Mouse (Mus musculus) layer of hippocampus, postnatal 10 days (tissue): ENCODE results near the gene P2ry2. TPM values are rescaled to one million over a fixed set of nuclear protein-coding genes. Genes with fewer than 3 reads are reported as not detected.

Source experiments
- DNase-seq, 2 experiments: peaks; one replicate each; pipeline ENCODE4 v3.0.0; 2021; ENCODE audit warnings: low spot score in 2 of 2
- total RNA-seq, 2 experiments: library from RNA; stranded (reverse); gene quantifications; 2 replicates each; pipeline ENCODE4 v1.2.3; 2021

P2ry2 gene
- total RNA-seq, 2 experiments from 2014 or later: 1.2 to 2.2 TPM

DNA sequence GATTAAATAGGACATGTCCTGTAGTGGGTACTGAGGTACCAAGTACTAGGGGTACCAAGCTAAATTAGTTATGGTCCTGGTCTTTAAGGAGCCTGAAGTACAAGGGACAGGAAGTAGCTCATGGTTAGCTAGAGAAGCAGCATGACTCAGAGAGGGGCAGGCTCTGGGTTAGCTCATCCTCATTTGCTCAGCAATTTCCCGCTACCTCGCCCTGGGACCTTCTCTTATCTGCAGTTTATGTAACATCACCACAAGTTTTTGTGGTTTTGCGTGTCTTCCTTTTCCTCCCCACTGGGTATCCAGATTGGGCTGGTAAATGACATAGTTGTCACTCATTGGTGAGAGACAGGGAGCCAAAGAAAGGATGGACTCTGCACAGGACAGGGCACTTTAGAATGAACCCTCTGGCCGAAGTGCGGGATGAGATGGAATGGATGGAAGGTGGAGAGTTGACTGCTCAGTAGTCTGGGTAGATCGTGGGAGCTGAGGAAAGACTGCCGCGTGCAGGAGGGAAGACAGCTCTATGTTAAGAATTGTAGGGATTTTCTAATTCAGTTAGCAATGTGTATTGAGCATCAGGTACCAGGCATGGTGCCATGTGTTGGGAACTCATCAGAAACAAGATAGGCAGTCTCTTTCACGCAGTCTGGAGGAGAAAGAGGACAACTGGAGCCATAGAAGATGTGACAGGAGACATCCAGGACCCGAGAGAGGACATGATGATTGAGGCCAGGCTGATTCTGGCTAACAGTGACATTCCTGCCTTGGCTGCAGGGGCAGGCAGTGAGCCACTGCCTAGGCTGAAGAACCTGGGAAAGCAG lies 15.2 kb upstream of the P2ry2 start:
- no peak for DNase-seq

DNA sequence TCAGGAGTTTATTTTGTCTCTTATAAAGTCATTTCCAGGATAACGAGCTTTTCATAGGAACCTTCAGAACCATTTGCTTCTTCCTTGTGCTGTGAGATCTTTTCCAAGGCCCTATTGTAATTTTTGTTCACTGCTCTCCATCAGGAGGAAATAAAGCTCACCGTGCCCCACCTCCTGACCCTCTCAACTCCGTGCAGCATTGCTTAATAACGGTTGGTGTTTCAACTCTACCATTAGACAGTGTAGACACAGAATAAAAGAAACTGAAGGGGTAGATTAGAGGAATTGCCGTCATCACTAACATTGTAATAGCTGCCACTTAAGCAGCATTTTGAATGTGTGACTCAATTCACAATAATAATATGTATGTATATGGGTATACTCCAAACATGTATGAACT lies 14.2 kb upstream of the P2ry2 start:
- no peak for DNase-seq

DNA sequence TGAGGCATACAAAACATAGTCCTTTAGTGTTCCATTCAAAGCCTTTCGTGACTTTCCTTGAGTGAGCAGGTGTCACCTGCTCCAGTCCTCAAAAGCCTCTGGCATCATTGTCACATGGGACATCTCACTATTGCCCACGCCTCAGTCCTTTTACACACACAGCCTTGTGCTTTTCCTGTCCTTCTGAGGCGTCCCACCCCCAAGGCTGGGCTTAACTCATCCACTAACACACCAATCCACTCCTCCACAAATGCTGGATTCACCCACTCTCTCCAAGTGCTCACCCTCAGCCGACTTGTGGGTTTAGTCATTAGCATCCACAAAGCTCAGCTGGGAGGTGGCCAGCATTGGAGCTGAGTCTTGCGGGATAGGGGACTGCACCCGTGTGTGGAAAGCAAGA lies 4.8 kb upstream of the P2ry2 start:
- peak; percentile 27 to 38 for DNase-seq

DNA sequence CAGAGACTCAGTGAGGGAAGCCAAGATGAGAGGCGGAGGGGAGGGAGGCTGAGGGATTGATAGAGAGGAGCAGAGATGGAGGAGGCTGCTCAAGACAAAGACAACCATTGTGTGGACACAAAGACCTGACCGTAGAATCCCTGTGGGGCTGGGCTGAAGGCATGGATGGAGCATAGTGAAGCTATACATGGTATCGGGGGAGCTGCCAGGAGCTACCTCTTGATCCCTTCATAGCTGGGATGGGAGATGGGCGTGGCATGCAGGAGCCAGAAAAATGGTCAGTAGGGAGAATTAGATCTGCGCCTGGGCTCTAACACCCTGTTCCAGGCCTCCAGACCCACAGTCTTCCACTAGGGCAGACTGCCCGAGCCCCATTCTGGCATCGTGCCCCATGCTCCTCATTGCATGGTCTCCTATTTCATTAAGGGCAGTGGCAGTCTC lies 4.4 kb upstream of the P2ry2 start:
- peak; percentile 72 to 76 for DNase-seq

DNA sequence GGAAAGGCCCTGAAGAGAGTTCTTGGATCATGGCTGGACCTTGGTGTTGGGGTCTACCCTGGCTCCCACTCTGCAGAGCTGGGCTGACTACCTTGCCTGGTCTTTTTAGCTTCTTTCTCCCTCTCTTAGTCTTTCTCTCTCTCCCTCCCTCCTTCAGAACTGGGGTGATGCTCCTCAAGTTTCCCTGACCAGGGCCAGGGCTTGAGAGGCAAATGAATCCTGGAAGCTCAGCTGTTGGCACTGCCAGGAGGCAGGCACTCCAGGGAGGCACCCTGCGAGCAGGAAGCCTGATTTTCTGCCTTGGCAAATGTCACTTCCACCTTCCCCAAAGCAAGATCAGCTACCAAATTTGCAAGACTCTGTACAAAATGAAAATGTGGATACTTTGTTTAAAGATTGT lies 2.3 kb upstream of the P2ry2 start:
- DNase-seq: no peak

DNA sequence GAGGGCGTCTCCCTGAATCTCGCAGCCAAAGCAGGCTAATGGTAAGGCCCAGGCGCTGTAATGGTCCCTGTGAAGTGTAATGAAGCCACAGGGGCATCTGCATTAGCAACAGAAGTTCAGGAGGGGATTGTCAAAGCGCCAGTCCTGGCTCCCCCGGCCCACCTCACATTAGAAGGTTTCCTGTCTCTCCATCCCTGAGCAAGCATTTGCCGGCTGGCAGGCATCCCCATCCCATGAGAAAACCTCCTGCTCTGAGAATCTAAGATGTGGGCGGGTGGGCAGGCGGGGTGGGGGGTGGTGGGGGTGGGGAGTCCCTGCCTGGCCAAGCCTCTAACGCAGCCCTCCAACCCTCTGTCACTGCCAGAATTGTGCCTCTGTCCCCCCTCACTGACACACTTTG lies 1.4 kb upstream of the P2ry2 start:
- DNase-seq: no peak

DNA sequence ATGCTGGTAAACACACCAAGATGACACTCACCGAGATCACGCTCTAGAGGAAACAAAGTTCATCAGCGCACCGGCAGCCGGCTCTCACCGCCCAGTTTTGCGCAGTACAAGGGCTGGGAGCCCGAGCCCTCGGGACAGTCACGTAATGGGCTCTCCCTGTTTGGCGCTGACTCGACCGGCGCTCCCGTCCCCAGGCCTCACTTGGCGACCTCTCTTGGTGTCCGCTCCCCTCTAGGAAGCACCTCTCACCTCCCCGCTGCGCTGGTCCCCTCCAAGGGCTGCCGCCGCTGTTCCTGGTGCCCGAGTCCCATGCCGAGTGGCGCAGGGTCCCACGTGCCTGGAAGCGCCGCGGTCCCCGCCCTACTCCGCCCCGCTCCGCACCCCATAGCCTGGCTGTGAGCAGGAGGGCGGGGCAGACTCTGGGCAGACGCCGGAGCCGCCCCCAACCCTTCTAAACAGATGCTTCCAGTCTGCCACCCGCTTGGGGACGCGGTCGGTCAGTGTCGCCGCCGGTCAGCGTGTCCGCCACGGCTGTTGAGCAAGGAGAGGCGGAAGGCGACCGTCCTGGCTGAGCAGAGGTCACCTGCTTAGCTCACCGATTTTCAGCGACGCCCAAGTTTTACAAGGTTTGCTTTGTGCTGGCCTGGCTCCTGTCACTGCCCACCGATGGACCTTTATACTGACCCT lies 842 bp downstream of the P2ry2 start:
- peak; percentile 41 to 62 for DNase-seq

DNA sequence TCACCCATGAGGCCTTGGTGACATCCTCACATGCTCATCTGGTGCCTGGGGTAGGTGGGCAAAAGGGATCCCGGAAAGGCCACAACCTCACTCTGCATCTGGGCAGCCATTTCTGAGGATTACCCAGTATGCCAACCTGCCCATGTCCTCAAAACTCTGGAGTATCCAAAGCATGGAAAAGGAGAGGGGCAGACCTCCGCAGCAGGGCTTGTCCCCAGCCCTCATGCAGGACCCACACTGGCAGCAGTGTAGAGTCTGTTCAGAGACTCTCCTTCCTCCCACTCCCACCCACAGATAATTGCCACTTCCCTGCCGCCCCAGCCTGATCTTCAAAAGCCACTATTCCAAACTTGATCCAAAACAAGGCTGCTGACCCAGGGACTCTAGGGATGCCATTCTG lies 1.9 kb downstream of the P2ry2 start:
- DNase-seq: no peak

DNA sequence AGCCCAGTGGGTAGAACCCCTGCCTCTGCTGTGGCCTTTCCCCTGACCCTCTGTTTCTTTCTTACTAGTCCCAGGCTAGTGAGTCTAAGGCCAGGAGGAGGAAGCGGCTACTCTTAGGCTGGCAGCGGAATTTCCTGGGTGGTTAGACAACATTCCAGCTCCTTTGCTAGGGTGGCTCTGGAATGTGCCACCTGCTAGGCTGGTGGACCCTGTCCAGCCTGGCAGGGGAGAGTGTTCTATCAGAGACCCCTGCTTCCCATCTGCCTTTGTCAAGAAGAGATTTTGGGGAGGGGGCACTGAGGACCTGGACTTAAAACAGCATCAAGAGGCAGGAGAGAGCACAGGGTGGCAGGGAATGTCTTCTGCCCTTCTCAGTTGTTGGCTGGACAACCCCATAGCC lies 6.5 kb downstream of the P2ry2 start:
- DNase-seq: no peak

DNA sequence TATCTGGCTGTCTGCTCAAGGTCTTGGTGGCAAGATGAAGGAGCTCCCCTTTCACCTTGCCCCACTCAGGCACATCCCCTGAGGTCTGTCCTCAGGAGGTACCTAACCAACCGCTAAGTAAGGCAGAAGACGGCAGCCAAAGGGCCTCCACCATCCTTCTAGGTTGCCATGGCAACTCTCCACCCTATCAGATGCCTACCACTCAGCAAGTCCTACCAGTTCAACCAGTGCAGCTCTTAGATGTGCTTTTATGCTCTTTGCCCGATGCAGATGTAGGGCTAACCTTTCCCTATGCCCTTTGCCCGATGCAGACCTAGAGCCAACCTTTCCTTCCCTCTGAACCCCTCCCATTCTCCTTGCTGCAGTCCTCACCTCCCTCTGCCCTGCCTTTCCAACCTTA lies 7.5 kb downstream of the P2ry2 start:
- no peak for DNase-seq

DNA sequence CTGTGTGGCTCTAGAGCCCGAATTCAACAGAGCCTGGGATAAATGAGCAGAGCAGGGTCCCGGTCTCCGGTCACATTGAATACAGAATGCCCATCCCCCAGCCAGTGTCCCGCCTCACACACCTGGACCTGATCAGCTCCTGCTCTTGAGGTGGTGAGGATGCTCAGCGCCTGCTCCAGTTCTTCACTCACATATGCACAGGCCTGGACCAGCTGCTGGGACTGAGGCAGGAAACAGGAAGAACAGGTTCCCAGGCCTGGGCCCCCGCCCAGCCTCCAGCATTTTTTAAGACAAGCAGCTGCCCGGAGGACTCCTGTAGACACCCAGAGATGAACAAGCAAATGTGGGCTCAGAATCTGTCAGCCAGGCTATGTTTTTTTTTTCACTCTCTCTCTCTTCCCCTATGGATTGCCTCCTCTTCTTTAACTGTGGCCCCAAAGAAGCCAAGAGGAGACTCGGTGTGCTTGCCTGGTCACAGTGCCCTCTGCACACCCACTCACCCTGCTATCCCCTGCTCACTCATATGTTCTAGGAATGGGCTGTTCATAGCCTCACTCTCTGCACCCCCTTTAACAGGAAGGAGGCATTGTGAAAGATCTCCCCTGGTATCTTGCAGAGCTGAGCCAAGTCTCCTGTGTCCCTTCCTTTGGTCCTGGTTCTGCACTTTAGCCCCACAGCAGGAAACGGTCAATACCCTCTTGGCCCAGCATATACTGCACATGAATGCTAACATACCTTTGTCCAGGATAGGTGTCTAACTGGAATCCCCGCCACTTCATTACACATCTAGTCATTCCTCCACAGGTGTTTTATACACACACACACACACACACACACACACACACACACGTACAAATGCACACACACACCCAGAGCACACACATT lies 9.0 kb downstream of the P2ry2 start:
- no peak for DNase-seq

DNA sequence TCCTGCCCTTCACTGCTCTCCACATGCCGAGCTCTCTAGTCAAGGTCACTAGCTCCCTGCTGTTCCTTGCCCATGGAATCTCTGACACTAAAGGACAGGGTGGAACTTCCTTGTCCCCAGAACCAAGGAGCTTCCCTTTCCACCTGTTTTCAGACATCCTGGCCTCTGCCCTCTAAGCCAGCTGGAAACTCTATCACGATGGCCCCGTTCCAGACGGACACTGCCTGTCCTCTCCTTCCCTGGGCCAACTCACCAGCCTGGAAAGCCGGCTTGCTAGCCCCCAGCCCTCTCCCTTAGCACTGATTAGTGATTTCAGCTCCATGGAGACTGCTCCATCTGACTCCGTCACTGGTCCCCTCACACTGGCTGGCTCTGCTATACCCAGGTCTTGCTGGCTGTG lies 10.4 kb downstream of the P2ry2 start:
- no peak for DNase-seq

DNA sequence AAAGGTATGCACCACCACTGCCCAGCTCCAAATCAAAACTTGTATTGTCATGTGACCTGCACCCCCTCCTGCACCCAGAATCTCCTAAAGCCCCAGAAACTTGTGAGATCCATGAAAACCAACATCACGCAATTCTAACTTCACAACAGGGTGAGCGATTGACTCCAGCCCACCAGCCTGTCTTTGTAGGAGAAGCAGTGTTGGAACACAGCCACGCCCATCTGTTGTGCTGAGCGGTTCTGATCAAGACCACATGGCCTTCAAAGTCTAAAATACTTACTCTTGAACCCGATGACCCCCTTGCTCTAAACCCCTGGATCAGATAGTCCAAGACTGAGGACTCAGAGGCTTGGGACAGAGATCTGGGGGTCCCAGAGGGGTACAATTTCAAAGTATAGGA lies 13.0 kb downstream of the P2ry2 start:
- no peak for DNase-seq

DNA sequence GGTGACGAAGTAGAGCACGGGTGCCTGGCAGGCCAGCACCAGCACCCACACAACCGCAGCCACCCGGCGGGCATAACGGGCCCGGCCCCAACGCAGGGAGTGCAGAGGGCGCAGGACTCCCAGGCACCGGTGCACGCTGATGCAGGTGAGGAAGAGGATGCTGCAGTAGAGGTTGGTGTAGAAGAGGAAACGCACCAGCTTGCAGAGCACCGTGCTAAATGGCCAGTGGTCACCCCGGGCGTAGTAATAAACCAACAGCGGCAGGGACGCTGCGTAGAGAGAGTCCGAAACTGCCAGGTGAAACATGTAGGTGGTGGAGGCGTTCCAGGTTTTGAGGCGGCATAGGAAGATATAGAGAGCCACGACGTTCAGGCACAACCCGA lies 14.1 kb downstream of the P2ry2 start:
- no peak for DNase-seq

DNA sequence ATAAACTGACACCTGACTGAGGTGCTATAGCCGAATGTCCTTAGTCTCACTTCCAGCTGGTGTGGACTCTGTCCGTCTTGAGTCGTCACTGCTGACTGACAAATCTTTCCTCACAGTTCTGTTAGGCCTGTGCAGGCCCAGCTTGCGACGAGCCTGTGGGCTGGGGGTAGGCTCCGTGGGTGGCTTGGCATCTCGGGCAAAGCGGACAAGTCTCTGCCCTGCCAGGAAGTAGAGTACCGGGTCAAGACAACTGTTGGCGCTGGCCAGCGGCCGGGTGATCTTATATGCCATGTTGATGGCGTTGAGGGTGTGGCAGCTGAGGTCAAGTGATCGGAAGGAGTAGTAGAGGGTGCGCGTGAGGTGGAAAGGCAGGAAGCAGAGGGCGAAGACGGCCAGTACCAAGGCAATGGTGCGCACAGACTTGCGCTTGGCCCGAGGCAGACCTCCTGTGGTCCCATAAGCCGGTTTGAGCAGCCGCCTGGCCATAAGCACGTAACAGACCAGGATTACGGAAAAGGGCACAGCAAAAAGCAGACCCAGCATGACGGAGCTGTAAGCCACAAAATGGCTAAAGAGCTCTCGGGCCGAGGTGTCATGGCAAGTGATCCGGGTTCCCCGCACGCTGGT lies 14.6 kb downstream of the P2ry2 start:
- DNase-seq: no peak

DNA sequence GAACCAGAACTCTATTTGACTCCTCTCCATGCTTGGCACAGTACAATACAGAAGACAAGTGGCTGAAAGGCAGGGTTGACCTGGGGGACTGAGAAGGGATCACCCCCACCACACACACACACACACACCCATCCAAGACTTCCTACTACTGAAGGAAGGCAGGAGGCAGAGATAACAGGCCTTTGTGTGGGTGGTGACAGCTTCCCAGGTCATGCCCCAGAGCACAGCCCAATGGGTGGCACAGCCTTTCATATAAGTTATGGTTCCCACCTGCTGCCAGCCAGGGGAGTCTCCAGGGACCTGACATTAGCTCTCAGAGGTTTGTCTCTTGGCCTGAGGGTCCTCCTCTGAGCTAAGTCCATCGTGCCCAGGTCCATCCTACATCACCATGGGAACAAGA lies 15.5 kb downstream of the P2ry2 start:
- DNase-seq: no peak

DNA sequence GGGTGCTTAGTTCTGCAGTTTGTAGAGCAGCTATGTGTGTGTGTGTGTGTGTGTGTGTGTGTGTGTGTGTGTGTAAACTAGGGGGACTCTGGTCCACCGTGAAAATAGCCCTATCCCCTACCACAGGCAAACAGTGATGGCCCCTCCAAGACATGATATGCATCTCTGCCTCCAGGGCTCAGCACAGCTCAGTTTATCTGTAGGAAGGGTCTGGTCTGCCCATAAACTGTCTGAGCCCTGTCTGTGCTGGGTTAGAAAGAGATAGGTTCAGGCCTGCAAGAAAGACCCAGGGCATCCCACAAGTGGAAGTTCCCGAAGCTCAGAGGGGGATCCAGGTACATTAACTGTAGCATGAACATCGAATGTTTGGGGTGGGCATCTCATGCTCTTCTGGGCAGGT lies 16.7 kb downstream of the P2ry2 start:
- no peak for DNase-seq

DNA sequence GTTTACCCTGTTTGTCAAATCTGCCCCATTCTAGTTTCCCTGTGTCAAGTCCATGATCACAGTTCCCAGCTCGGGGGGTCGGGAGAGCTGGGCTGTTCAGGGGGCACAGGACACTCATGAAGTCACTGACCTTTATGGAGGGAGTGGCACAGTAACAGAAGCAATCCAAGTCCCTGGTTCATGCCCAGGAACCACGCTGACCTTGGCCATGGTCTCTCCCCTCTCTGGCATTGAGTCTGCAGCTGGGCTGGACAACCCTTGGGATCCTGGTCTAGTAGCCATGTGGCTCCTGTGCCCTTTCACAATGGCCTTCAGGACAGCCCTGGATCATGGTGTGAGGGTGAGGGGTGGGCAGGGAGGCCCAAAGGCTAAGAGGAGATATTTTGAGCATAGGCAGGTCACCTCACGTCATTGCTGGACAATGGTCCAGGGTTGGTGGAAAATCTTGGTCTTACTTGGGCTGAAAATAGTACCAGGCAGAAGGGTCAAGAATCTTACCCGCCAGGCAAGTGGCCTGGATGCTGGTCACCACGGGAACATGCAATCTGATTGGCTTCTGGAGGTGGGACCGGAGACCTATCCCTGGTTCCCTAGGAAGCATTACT lies 17.3 kb downstream of the P2ry2 start:
- no peak for DNase-seq

DNA sequence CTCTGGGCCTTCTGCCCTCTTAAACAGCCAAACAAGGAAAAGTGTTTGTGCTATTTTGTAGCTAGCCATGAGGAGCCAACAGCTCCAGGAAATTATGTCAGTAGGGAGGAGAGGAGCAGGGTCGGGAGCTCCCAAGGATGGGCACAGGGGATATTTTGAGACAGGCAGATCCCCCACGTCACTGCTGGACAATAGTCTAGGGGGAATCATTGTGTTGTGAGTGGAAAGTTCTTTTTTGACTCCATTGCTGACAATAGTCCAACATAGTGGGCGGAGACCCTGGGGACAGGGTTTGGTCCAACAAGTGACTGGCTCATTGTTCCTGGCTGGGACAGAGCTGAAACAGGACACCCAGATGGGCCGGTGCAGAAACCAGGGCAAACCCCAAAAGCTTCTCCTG lies 19.5 kb downstream of the P2ry2 start:
- DNase-seq: no peak

DNA sequence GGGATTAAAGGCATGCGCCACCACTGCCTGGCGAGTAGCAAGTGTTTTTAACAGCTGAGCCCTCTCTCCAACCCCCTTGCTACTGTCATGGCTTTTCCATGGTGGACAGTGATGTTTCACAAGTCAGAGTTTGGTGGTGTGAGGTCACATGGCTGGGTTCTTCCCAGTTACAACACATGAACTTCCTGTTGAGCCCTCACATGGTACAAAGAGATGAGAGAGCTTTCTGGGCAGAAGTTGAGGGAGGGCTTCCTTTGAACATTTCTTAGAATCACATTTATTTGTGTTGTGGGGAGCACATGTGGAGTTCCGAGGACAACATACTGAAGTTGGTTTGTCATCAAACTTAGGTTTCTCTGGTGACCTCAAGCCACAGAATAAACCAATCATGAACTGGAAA lies 20.7 kb downstream of the P2ry2 start:
- DNase-seq: no peak
